Mouse (Mus musculus) liver, embryonic 12.5 days (tissue): ENCODE data around the gene Ccl26. TPM values are rescaled to one million over a fixed set of nuclear protein-coding genes. Genes with fewer than 3 reads are reported as not detected.

Experiments
- ATAC-seq: fragments of 200-750 bp; cut with Nextera tagmentation; 2 replicates; pipeline ENCODE4 v1.8.0; 2017; ENCODE audit warnings: moderate number of reproducible peaks, mild to moderate bottlenecking, moderate library complexity
- H3K27ac ChIP-seq: fragments of 300-500 bp; sonication (generic); 2 replicates; pipeline ENCODE4 v1.5.1; 2016; ENCODE audit warnings: mild to moderate bottlenecking
- H3K27me3 ChIP-seq: fragments of 300-500 bp; sonication (generic); replicated peaks from 2 replicates; pipeline ENCODE4 v1.6.1; 2016; ENCODE audit warnings: mild to moderate bottlenecking, moderate library complexity
- H3K36me3 ChIP-seq: fragments of 300-500 bp; sonication (generic); 2 replicates; pipeline ENCODE4 v1.6.1; 2016; ENCODE audit warnings: mild to moderate bottlenecking, moderate library complexity
- H3K4me1 ChIP-seq: fragments of 300-500 bp; sonication (generic); 2 replicates; pipeline ENCODE4 v1.6.1; 2016
- H3K4me2 ChIP-seq: fragments of 300-500 bp; sonication (generic); 2 replicates; pipeline ENCODE4 v1.6.1; 2016; ENCODE audit warnings: mild to moderate bottlenecking, moderate library complexity
- H3K4me3 ChIP-seq: fragments of 300-500 bp; sonication (generic); 2 replicates; pipeline ENCODE4 v1.5.1; 2016; ENCODE audit warnings: mild to moderate bottlenecking, moderate library complexity
- H3K9ac ChIP-seq: fragments of 300-500 bp; sonication (generic); 2 replicates; pipeline ENCODE4 v1.6.1; 2016; ENCODE audit warnings: mild to moderate bottlenecking, moderate library complexity
- H3K9me3 ChIP-seq: fragments of 300-500 bp; sonication (generic); replicated peaks from 2 replicates; pipeline ENCODE4 v1.6.1; 2016; ENCODE audit warnings: mild to moderate bottlenecking, moderate library complexity
- WGBS: fragments of 180-500 bp; shearing (Covaris S2); methylation state at CpG from one replicate; pipeline ENCODE4 v1.1.7; 2016; ENCODE audit not compliant: insufficient replicate concordance; 5-methylcytosine and 5-hydroxymethylcytosine counted together
- polyA plus RNA-seq: library from polyadenylated mRNA; unstranded; fragments of >200 nt; fragmentation: Nextera tagmentation; extraction: Ambion mirVana; gene quantifications from 2 replicates; pipeline ENCODE4 v1.2.1, GENCODE M21; 2016

Ccl26 gene
- polyA plus RNA-seq, 1 experiment from 2014 or later = not detected

GRCm38 (mm10) chr5:135535867-135536266 lies 27.5 kb downstream of the Ccl26 start:
- H3K4me2 ChIP-seq = no peak overlapping the region
- H3K4me1 ChIP-seq = no peaks in the 10 kb centered on the region
- no peaks in the 10 kb centered on the region for H3K9me3 ChIP-seq
- no peak for ATAC-seq
- no peaks in the 10 kb centered on the region for H3K36me3 ChIP-seq
- no peak overlapping the region for H3K4me3 ChIP-seq
- no peaks in the 10 kb centered on the region for H3K27me3 ChIP-seq
- H3K27ac ChIP-seq = no peak overlapping the region
- no peak overlapping the region for H3K9ac ChIP-seq

GRCm38 (mm10) chr5:135533431-135533830 lies 29.9 kb downstream of the Ccl26 start:
- no peak for ATAC-seq
- H3K36me3 ChIP-seq = no peaks in the 10 kb centered on the region
- no peak overlapping the region for H3K9ac ChIP-seq
- no peaks in the 10 kb centered on the region for H3K4me1 ChIP-seq
- no peak overlapping the region for H3K4me2 ChIP-seq
- H3K27ac ChIP-seq = no peak overlapping the region
- WGBS = 59% methylated on average over 10 of the region's 10 CpGs
- H3K4me3 ChIP-seq = no peak overlapping the region
- no peaks in the 10 kb centered on the region for H3K9me3 ChIP-seq
- no peaks in the 10 kb centered on the region for H3K27me3 ChIP-seq

GRCm38 (mm10) chr5:135531306-135531845 lies 32.0 kb downstream of the Ccl26 start:
- no peak overlapping the region for H3K4me2 ChIP-seq
- no peaks in the 10 kb centered on the region for H3K9me3 ChIP-seq
- no peaks in the 10 kb centered on the region for H3K4me1 ChIP-seq
- H3K9ac ChIP-seq = no peak overlapping the region
- no peak overlapping the region for H3K27ac ChIP-seq
- WGBS = 70% methylated on average over 11 of the region's 11 CpGs
- H3K4me3 ChIP-seq = no peak overlapping the region
- ATAC-seq = no peak
- H3K36me3 ChIP-seq = no peaks in the 10 kb centered on the region
- H3K27me3 ChIP-seq = no peaks in the 10 kb centered on the region

- H3K9ac ChIP-seq = no peak overlapping the region
- H3K27ac ChIP-seq = no peak overlapping the region
- no peaks in the 10 kb centered on the region for H3K9me3 ChIP-seq
- ATAC-seq = no peak
- no peaks in the 10 kb centered on the region for H3K4me1 ChIP-seq
- no peak overlapping the region for H3K4me2 ChIP-seq
- H3K4me3 ChIP-seq = no peak overlapping the region
- 68% methylated on average over 2 of the region's 2 CpGs for WGBS
- no peaks in the 10 kb centered on the region for H3K27me3 ChIP-seq
- H3K36me3 ChIP-seq = no peaks in the 10 kb centered on the region
These were observed 33.4 kb downstream of the Ccl26 start for GRCm38 (mm10) chr5:135529964-135530363.

GRCm38 (mm10) chr5:135529310-135529709 lies 34.1 kb downstream of the Ccl26 start:
- Histone ChIP-seq H3K9ac (no peak overlapping the region), H3K36me3 (no peaks in the 10 kb centered on the region), H3K27ac (no peak overlapping the region), H3K4me3 (no peak overlapping the region), H3K4me2 (no peak overlapping the region), H3K27me3 (no peaks in the 10 kb centered on the region), H3K4me1 (no peaks in the 10 kb centered on the region), H3K9me3 (no peaks in the 10 kb centered on the region)
- 57% methylated on average over 3 of the region's 3 CpGs for WGBS
- ATAC-seq = no peak

GRCm38 (mm10) chr5:135527986-135528385 lies 35.4 kb downstream of the Ccl26 start:
- Histone ChIP-seq H3K27ac (no peak overlapping the region), H3K9ac (no peak overlapping the region), H3K4me3 (no peak overlapping the region), H3K9me3 (no peaks in the 10 kb centered on the region), H3K4me1 (no peaks in the 10 kb centered on the region), H3K27me3 (no peaks in the 10 kb centered on the region), H3K36me3 (no peaks in the 10 kb centered on the region), H3K4me2 (no peak overlapping the region)
- WGBS = 61% methylated on average over 7 of the region's 7 CpGs
- ATAC-seq = no peak

GRCm38 (mm10) chr5:135524660-135525560 lies 38.5 kb downstream of the Ccl26 start:
- WGBS = 36% methylated on average over 11 of the region's 11 CpGs
- Histone ChIP-seq H3K9ac (no peak overlapping the region), H3K9me3 (no peaks in the 10 kb centered on the region), H3K4me2 (no peak overlapping the region), H3K27ac (no peak overlapping the region), H3K4me3 (no peak overlapping the region), H3K27me3 (no peaks in the 10 kb centered on the region), H3K4me1 (no peaks in the 10 kb centered on the region), H3K36me3 (no peaks in the 10 kb centered on the region)
- ATAC-seq = no peak

GRCm38 (mm10) chr5:135524087-135524486 lies 39.3 kb downstream of the Ccl26 start:
- Histone ChIP-seq H3K27ac (no peak overlapping the region), H3K27me3 (no peaks in the 10 kb centered on the region), H3K4me2 (no peak overlapping the region), H3K36me3 (no peaks in the 10 kb centered on the region), H3K9me3 (no peaks in the 10 kb centered on the region), H3K4me1 (no peaks in the 10 kb centered on the region), H3K4me3 (no peak overlapping the region), H3K9ac (no peak overlapping the region)
- WGBS = 71% methylated on average over 2 of the region's 2 CpGs
- ATAC-seq = no peak

GRCm38 (mm10) chr5:135522111-135522722 lies 41.2 kb downstream of the Ccl26 start:
- Histone ChIP-seq H3K27ac (no peak overlapping the region), H3K9ac (no peak overlapping the region), H3K4me1 (no peaks in the 10 kb centered on the region), H3K9me3 (no peaks in the 10 kb centered on the region), H3K36me3 (no peaks in the 10 kb centered on the region), H3K4me3 (no peak overlapping the region), H3K27me3 (no peaks in the 10 kb centered on the region), H3K4me2 (no peak overlapping the region)
- no peak for ATAC-seq
- whole genome bisulfite sequencing = 64% methylated on average over 9 of the region's 9 CpGs

- Histone ChIP-seq H3K27ac (no peak overlapping the region), H3K4me1 (no peaks in the 10 kb centered on the region), H3K36me3 (no peaks in the 10 kb centered on the region), H3K4me3 (no peak overlapping the region), H3K27me3 (no peaks in the 10 kb centered on the region), H3K9ac (no peak overlapping the region), H3K4me2 (no peak overlapping the region), H3K9me3 (no peaks in the 10 kb centered on the region)
- WGBS = 72% methylated on average over 5 of the region's 5 CpGs
- no peak for ATAC-seq
These were observed 46.0 kb downstream of the Ccl26 start for GRCm38 (mm10) chr5:135517348-135517883.

GRCm38 (mm10) chr5:135513131-135513530 lies 50.2 kb downstream of the Ccl26 start:
- 63% methylated on average over 4 of the region's 4 CpGs for WGBS
- H3K27me3 ChIP-seq = no peaks in the 10 kb centered on the region
- H3K4me2 ChIP-seq = no peak overlapping the region
- H3K9ac ChIP-seq = no peak overlapping the region
- no peaks in the 10 kb centered on the region for H3K4me1 ChIP-seq
- ATAC-seq = no peak
- H3K9me3 ChIP-seq = no peaks in the 10 kb centered on the region
- H3K4me3 ChIP-seq = no peak overlapping the region
- no peak overlapping the region for H3K27ac ChIP-seq
- no peaks in the 10 kb centered on the region for H3K36me3 ChIP-seq

- no peaks in the 10 kb centered on the region for H3K27me3 ChIP-seq
- H3K9me3 ChIP-seq = no peaks in the 10 kb centered on the region
- H3K36me3 ChIP-seq = no peaks in the 10 kb centered on the region
- no peak for ATAC-seq
- no peak overlapping the region for H3K4me2 ChIP-seq
- no peak overlapping the region for H3K4me3 ChIP-seq
- no peak overlapping the region for H3K27ac ChIP-seq
- H3K4me1 ChIP-seq = no peaks in the 10 kb centered on the region
- no peak overlapping the region for H3K9ac ChIP-seq
- 36% methylated on average over 5 of the region's 5 CpGs for WGBS
These were observed 52.3 kb downstream of the Ccl26 start for GRCm38 (mm10) chr5:135511105-135511504.
